Mouse (Mus musculus): Measurements from ENCODE around the gene Zdhhc22. TPM values are rescaled to one million over a fixed set of nuclear protein-coding genes. Genes with fewer than 3 reads are reported as not detected.
A peak's percentile ranks its signal among the peaks of the same experiment; 100 is the strongest.

The Zdhhc22 gene
- polyA plus RNA-seq, 1 experiment = not detected

DNA sequence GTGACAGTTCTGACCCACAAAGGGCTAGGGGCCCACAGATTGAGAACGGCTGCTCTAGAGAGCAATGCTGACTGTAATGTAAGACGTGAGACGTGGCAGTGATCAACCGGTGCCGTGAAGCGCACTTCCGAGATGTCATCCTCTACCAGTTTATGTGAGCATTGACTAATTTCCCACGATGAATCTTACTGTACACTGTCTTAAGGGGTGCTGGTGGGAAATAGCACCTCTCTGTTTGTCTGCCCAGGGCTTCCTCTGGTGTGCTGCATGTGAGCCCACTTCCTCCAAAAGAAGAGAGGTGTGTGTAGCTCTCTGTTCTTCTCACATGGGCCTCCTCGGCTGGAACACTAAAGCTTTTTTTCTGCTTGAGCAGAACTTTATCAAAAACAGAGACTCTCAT is 40.7 kb downstream of the Zdhhc22 start:
- no peak overlapping the region for H3K4me3 ChIP-seq (ENCODE audit: low read depth, low read length)
- no peaks in the 10 kb centered on the region for H3K4me1 ChIP-seq (ENCODE audit: control insufficient read depth, insufficient read depth, low read length)
- no peak overlapping the region for H3K27ac ChIP-seq (ENCODE audit: insufficient read depth, low read length)
- H3K9ac ChIP-seq (ENCODE audit: low read depth, poor library complexity, severe bottlenecking) = no peak overlapping the region
- no peak for TF ChIP-seq CTCF (IDR thresholded peaks at IDR 0.05; ENCODE audit: low read depth, low read length)
- no peak for TF ChIP-seq POLR2A (IDR thresholded peaks at IDR 0.05; ENCODE audit: insufficient read depth, low read length)
- TF ChIP-seq EP300 (IDR thresholded peaks at IDR 0.05; ENCODE audit: insufficient read depth, low read depth, low read length) = no peak
- H3K36me3 ChIP-seq (ENCODE audit: control insufficient read depth, insufficient read depth, low read length, poor library complexity, severe bottlenecking) = peaks cover 15% of the 10 kb centered on the region
- H3K9me3 ChIP-seq (replicated peaks; ENCODE audit: control insufficient read depth, insufficient read depth, low read length, poor library complexity, severe bottlenecking) = no peaks in the 10 kb centered on the region
- H3K27me3 ChIP-seq (ENCODE audit: control insufficient read depth, insufficient read depth, low read length, poor library complexity, severe bottlenecking) = no peaks in the 10 kb centered on the region

GRCm38 (mm10) chr12:86948627-86949026 is 41.6 kb downstream of the Zdhhc22 start:
- Histone ChIP-seq H3K36me3 (ENCODE audit: control insufficient read depth, insufficient read depth, low read length, poor library complexity, severe bottlenecking) (peaks cover 10% of the 10 kb centered on the region), H3K4me3 (ENCODE audit: low read depth, low read length) (no peak overlapping the region), H3K4me1 (ENCODE audit: control insufficient read depth, insufficient read depth, low read length) (no peaks in the 10 kb centered on the region), H3K27ac (ENCODE audit: insufficient read depth, low read length) (no peak overlapping the region), H3K27me3 (ENCODE audit: control insufficient read depth, insufficient read depth, low read length, poor library complexity, severe bottlenecking) (no peaks in the 10 kb centered on the region), H3K9ac (ENCODE audit: low read depth, poor library complexity, severe bottlenecking) (no peak overlapping the region), H3K9me3 (replicated peaks; ENCODE audit: control insufficient read depth, insufficient read depth, low read length, poor library complexity, severe bottlenecking) (no peaks in the 10 kb centered on the region)
- TF ChIP-seq CTCF (IDR thresholded peaks at IDR 0.05; ENCODE audit: low read depth, low read length) (no peak), POLR2A (IDR thresholded peaks at IDR 0.05; ENCODE audit: insufficient read depth, low read length) (no peak), EP300 (IDR thresholded peaks at IDR 0.05; ENCODE audit: insufficient read depth, low read depth, low read length) (no peak)

DNA sequence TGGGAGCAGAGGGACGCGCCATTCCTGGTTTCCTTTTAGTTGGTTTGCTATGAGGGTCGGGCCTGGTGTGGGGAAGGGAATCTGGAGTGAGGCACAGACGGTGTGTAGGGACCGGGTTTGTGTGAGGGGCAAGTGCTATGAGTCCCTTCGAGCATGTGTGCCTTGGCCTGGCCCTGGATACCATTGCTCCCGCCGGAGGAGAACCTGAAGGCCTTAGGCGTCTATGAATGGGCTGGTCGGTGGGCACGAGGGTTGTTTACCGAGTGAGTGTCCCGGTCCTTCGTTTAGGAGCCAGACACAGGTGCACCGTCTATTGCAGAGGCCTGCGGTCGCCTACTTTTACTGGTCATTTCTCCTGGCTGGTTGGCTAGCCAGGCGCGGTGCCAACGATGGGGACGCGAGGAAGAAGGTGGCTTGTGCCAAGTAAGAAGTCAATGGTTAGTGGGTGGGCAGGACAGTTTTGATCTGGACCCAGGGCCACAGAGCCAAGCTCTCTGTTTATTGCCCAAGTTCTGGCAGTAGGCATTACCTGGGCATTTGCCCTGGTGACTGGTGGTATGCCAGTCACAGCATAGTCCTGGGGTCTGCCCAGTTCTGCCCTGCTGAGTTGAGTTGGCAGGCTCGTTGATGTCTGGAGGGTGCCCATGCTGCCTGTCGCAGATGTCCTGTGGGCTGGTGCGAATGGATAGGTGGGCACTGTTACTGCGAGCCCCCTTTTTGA is 42.4 kb downstream of the Zdhhc22 start:
- Histone ChIP-seq H3K9ac (ENCODE audit: low read depth, poor library complexity, severe bottlenecking) (peak overlapping the region; percentile 79), H3K9me3 (replicated peaks; ENCODE audit: control insufficient read depth, insufficient read depth, low read length, poor library complexity, severe bottlenecking) (no peaks in the 10 kb centered on the region), H3K27ac (ENCODE audit: insufficient read depth, low read length) (peak overlapping the region; percentile 29), H3K4me3 (ENCODE audit: low read depth, low read length) (peak overlapping the region; percentile 93), H3K4me1 (ENCODE audit: control insufficient read depth, insufficient read depth, low read length) (no peaks in the 10 kb centered on the region), H3K36me3 (ENCODE audit: control insufficient read depth, insufficient read depth, low read length, poor library complexity, severe bottlenecking) (peaks cover 4% of the 10 kb centered on the region), H3K27me3 (ENCODE audit: control insufficient read depth, insufficient read depth, low read length, poor library complexity, severe bottlenecking) (no peaks in the 10 kb centered on the region)
- TF ChIP-seq EP300 (IDR thresholded peaks at IDR 0.05; ENCODE audit: insufficient read depth, low read depth, low read length) = no peak
- no peak for TF ChIP-seq POLR2A (IDR thresholded peaks at IDR 0.05; ENCODE audit: insufficient read depth, low read length)
- TF ChIP-seq CTCF (IDR thresholded peaks at IDR 0.05; ENCODE audit: low read depth, low read length) = no peak

- no peaks in the 10 kb centered on the region for H3K9me3 ChIP-seq (replicated peaks; ENCODE audit: control insufficient read depth, insufficient read depth, low read length, poor library complexity, severe bottlenecking)
- H3K36me3 ChIP-seq (ENCODE audit: control insufficient read depth, insufficient read depth, low read length, poor library complexity, severe bottlenecking) = no peaks in the 10 kb centered on the region
- H3K27ac ChIP-seq (ENCODE audit: insufficient read depth, low read length) = peak within 1 kb of the TSS; percentile 79
- TF ChIP-seq EP300 (IDR thresholded peaks at IDR 0.05; ENCODE audit: insufficient read depth, low read depth, low read length) (peak; percentile 77; the same call in 1 of the 2 replicates), POLR2A (IDR thresholded peaks at IDR 0.05; ENCODE audit: insufficient read depth, low read length) (peak; percentile 29), CTCF (IDR thresholded peaks at IDR 0.05; ENCODE audit: low read depth, low read length) (no peak)
- peak within 1 kb of the TSS; percentile 79 for H3K9ac ChIP-seq (ENCODE audit: low read depth, poor library complexity, severe bottlenecking)
- no peaks in the 10 kb centered on the region for H3K27me3 ChIP-seq (ENCODE audit: control insufficient read depth, insufficient read depth, low read length, poor library complexity, severe bottlenecking)
- peaks cover 4% of the 10 kb centered on the region for H3K4me1 ChIP-seq (ENCODE audit: control insufficient read depth, insufficient read depth, low read length)
- H3K4me3 ChIP-seq (ENCODE audit: low read depth, low read length) = peak within 1 kb of the TSS; percentile 94
Observed at GRCm38 (mm10) chr12:86946862-86947574, 43.2 kb downstream of the Zdhhc22 start, which contains the start of gene Cipc. Gene Cipc (plus strand): TSS chr12:86947043.

DNA sequence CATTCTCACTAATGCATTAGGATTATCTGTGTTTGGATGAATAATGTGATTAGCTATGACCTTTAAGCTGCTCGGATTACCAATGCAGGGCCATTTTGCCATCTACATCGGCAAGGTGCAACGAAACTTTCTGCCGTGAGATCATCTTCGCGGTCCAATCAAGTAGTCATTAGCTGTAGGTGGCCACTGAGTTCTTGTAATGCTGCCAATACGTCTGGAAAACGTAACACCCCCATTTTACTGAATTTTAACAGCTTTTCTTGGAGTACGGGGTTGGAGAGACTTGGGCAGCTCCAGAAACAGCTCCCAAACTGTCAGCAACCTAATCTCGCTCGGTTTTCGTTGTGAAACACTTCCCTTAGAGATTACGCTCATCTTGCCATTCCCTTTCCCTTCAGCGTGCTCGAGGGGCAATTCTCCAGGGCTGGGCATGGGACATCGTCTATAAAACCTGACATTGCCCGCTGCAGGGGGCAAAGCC is 43.9 kb downstream of the Zdhhc22 start:
- H3K27me3 ChIP-seq (ENCODE audit: control insufficient read depth, insufficient read depth, low read length, poor library complexity, severe bottlenecking) = no peaks in the 10 kb centered on the region
- H3K4me1 ChIP-seq (ENCODE audit: control insufficient read depth, insufficient read depth, low read length) = peaks cover 5% of the 10 kb centered on the region
- H3K9ac ChIP-seq (ENCODE audit: low read depth, poor library complexity, severe bottlenecking) = peak overlapping the region; percentile 74
- H3K4me3 ChIP-seq (ENCODE audit: low read depth, low read length) = peak overlapping the region; percentile 94
- H3K27ac ChIP-seq (ENCODE audit: insufficient read depth, low read length) = peak overlapping the region; percentile 79
- no peaks in the 10 kb centered on the region for H3K9me3 ChIP-seq (replicated peaks; ENCODE audit: control insufficient read depth, insufficient read depth, low read length, poor library complexity, severe bottlenecking)
- TF ChIP-seq CTCF (IDR thresholded peaks at IDR 0.05; ENCODE audit: low read depth, low read length) = no peak
- TF ChIP-seq POLR2A (IDR thresholded peaks at IDR 0.05; ENCODE audit: insufficient read depth, low read length) = no peak
- no peak for TF ChIP-seq EP300 (IDR thresholded peaks at IDR 0.05; ENCODE audit: insufficient read depth, low read depth, low read length)
- H3K36me3 ChIP-seq (ENCODE audit: control insufficient read depth, insufficient read depth, low read length, poor library complexity, severe bottlenecking) = no peaks in the 10 kb centered on the region
